Mouse (Mus musculus): ENCODE results near the gene Cfap161. TPM values are rescaled to one million over a fixed set of nuclear protein-coding genes. Genes with fewer than 3 reads are reported as not detected.

Cfap161 gene
- total RNA-seq, 2 experiments from 2014 or later: 0.76 to 1.9 TPM

GRCm38 (mm10) chr7:83742690-83743089, 52.0 kb downstream of the Cfap161 start:
- DNase-seq (ENCODE audit: low spot score in 2 of 2): no peak

- DNase-seq (ENCODE audit: low spot score in 2 of 2): no peak
Observed at GRCm38 (mm10) chr7:83742026-83742425, 52.7 kb downstream of the Cfap161 start.

- DNase-seq (ENCODE audit: low spot score in 2 of 2): no peak
Observed at GRCm38 (mm10) chr7:83739680-83740310, 54.9 kb downstream of the Cfap161 start.

- DNase-seq (ENCODE audit: low spot score in 2 of 2): no peak
Observed at GRCm38 (mm10) chr7:83738623-83739462, 55.8 kb downstream of the Cfap161 start.

- no peak for DNase-seq (ENCODE audit: low spot score in 2 of 2)
Observed at GRCm38 (mm10) chr7:83737914-83738490, 56.7 kb downstream of the Cfap161 start.

GRCm38 (mm10) chr7:83736341-83737115, 58.2 kb downstream of the Cfap161 start:
- DNase-seq (ENCODE audit: low spot score in 2 of 2): no peak

GRCm38 (mm10) chr7:83735108-83735781, 59.4 kb downstream of the Cfap161 start:
- DNase-seq (ENCODE audit: low spot score in 2 of 2): no peak

GRCm38 (mm10) chr7:83734671-83735082, 60.0 kb downstream of the Cfap161 start:
- DNase-seq (ENCODE audit: low spot score in 2 of 2): no peak

GRCm38 (mm10) chr7:83734246-83734645, 60.4 kb downstream of the Cfap161 start:
- no peak for DNase-seq (ENCODE audit: low spot score in 2 of 2)

GRCm38 (mm10) chr7:83732781-83733180, 61.9 kb downstream of the Cfap161 start:
- DNase-seq (ENCODE audit: low spot score in 2 of 2): no peak

- peak; percentile 52 to 85 for DNase-seq (ENCODE audit: low spot score in 2 of 2)
Observed at GRCm38 (mm10) chr7:83731961-83732666, 62.6 kb downstream of the Cfap161 start.

- DNase-seq (ENCODE audit: low spot score in 2 of 2): no peak
Observed at GRCm38 (mm10) chr7:83731297-83731696, 63.4 kb downstream of the Cfap161 start.

GRCm38 (mm10) chr7:83726936-83727632, 67.6 kb downstream of the Cfap161 start:
- no peak for DNase-seq (ENCODE audit: low spot score in 2 of 2)

- no peak for DNase-seq (ENCODE audit: low spot score in 2 of 2)
Observed at GRCm38 (mm10) chr7:83725801-83726200, 68.9 kb downstream of the Cfap161 start.

- DNase-seq (ENCODE audit: low spot score in 2 of 2): no peak
Observed at GRCm38 (mm10) chr7:83724541-83724940, 70.1 kb downstream of the Cfap161 start.

Measured in layer of hippocampus, postnatal 14 days (tissue).